Mouse (Mus musculus) spleen, adult 2 months (tissue): Measurements from ENCODE around the gene Bag6. TPM values are rescaled to one million over a fixed set of nuclear protein-coding genes. Genes with fewer than 3 reads are reported as not detected.
"Not testable (repeated sequence)": the region's sequence is repeated elsewhere in the genome, so short reads cannot be mapped to it uniquely, and the experiment has no call there.

ENCODE experiments used
- DNase-seq, 2 experiments: peaks; one replicate each; pipeline versions ENCODE4 v3.0.0 to v3.0.0-alpha.2; 2012 to 2021; ENCODE audit warnings: low spot score in 2 of 2, low read depth in 1 of 2
- H3K27ac ChIP-seq: fragments of 200-500 bp; 2 replicates; pipeline ENCODE4 v1.5.1; 2012; ENCODE audit warnings: low read length, inconsistent platforms; ENCODE audit not compliant: insufficient read depth
- H3K27me3 ChIP-seq: fragments of 200-500 bp; 2 replicates; pipeline ENCODE4 v1.6.1; 2012; ENCODE audit warnings: mild to moderate bottlenecking, moderate library complexity, low read length, inconsistent platforms; ENCODE audit not compliant: control insufficient read depth, insufficient read depth
- H3K36me3 ChIP-seq: fragments of 200-500 bp; 2 replicates; pipeline ENCODE4 v1.6.1; 2012; ENCODE audit warnings: mild to moderate bottlenecking, low read length, inconsistent platforms; ENCODE audit not compliant: control insufficient read depth, insufficient read depth
- H3K4me1 ChIP-seq: fragments of 200-500 bp; 2 replicates; pipeline ENCODE4 v1.6.1; 2011; ENCODE audit warnings: inconsistent platforms; ENCODE audit not compliant: control insufficient read depth, insufficient read depth, insufficient read length
- H3K4me3 ChIP-seq: fragments of 200-500 bp; 2 replicates; pipeline ENCODE4 v1.5.1; 2011; ENCODE audit warnings: mild to moderate bottlenecking, inconsistent platforms; ENCODE audit not compliant: insufficient read depth, insufficient read length; ENCODE audit errors: extremely low read depth
- CTCF ChIP-seq: fragments of 200-500 bp; IDR thresholded peaks from 2 replicates; pipeline ENCODE4 v1.5.1; 2011; ENCODE audit warnings: mild to moderate bottlenecking, inconsistent platforms; ENCODE audit not compliant: insufficient read depth, insufficient read length, insufficient replicate concordance; ENCODE audit errors: extremely low read depth
- POLR2A ChIP-seq: fragments of 200-500 bp; IDR thresholded peaks from 2 replicates; pipeline ENCODE4 v1.6.1; 2011; ENCODE audit warnings: low read depth, low read length, inconsistent platforms
- WGBS: fragments of 180-500 bp; shearing (Covaris S2); methylation state at CpG from one replicate; pipeline ENCODE4 v1.1.7; 2018; 5-methylcytosine and 5-hydroxymethylcytosine counted together
- polyA plus RNA-seq: library from polyadenylated mRNA; depleted of rRNA; stranded (reverse); fragments of >200 nt; gene quantifications from 2 replicates; pipeline ENCODE4 v1.2.3, GENCODE M21; 2012

Bag6 gene
- polyA plus RNA-seq, 1 experiment: 166 TPM

- Histone ChIP-seq H3K4me3 (no peak overlapping the region), H3K27ac (no peak overlapping the region), H3K36me3 (peaks cover 6% of the 10 kb centered on the region), H3K27me3 (no peaks in the 10 kb centered on the region), H3K4me1 (no peaks in the 10 kb centered on the region; the same call in 1 of the 2 replicates)
- no peak for TF ChIP-seq POLR2A
- no peak for TF ChIP-seq CTCF
- WGBS: 85% methylated on average over 9 of the region's 9 CpGs
- no peak for DNase-seq
Observed at GRCm38 (mm10) chr17:35111774-35112173, 23.2 kb upstream of the Bag6 start.

- Histone ChIP-seq H3K4me3 (no peak within 1 kb of the TSS), H3K27ac (no peak within 1 kb of the TSS), H3K4me1 (peaks cover 2% of the 10 kb centered on the region; the same call in 1 of the 2 replicates), H3K36me3 (peaks cover 18% of the 10 kb centered on the region), H3K27me3 (no peaks in the 10 kb centered on the region)
- WGBS: 76% methylated on average over 8 of the region's 8 CpGs
- peak in 1 of 2 experiments; percentile 46 for DNase-seq
- TF ChIP-seq POLR2A (no peak), CTCF (peak; percentile 43; the same call in 1 of the 2 replicates)
Observed at GRCm38 (mm10) chr17:35115046-35116019, 19.6 kb upstream of the Bag6 start, which contains the start of gene Ly6g5b. Ly6g5b (minus strand) TSS chr17:35115428.

GRCm38 (mm10) chr17:35120745-35121142, 14.2 kb upstream of the Bag6 start:
- Histone ChIP-seq H3K4me3 (peak overlapping the region; percentile 99), H3K36me3 (peaks cover 23% of the 10 kb centered on the region), H3K27ac (peak overlapping the region; percentile 76), H3K27me3 (no peaks in the 10 kb centered on the region), H3K4me1 (peaks cover 8% of the 10 kb centered on the region)
- under 1% methylated on average over 33 of the region's 33 CpGs for WGBS
- no peak for TF ChIP-seq POLR2A
- no peak for TF ChIP-seq CTCF
- no peak for DNase-seq

GRCm38 (mm10) chr17:35121143-35121799, 13.7 kb upstream of the Bag6 start, which contains the start of gene Gpank1:
Gpank1 (plus strand) TSS chr17:35121455.
- under 1% methylated on average over 49 of the region's 50 CpGs for WGBS

GRCm38 (mm10) chr17:35121871-35122303, 13.1 kb upstream of the Bag6 start, which contains the start of gene Csnk2b:
Csnk2b (minus strand) TSS chr17:35122053.
- no peak for DNase-seq
- WGBS: 1% methylated on average over 19 of the region's 19 CpGs
- Histone ChIP-seq H3K4me1 (peaks cover 9% of the 10 kb centered on the region), H3K4me3 (peak within 1 kb of the TSS; percentile 99), H3K36me3 (peaks cover 19% of the 10 kb centered on the region), H3K27me3 (no peaks in the 10 kb centered on the region), H3K27ac (peak within 1 kb of the TSS; percentile 79)
- TF ChIP-seq CTCF (no peak), POLR2A (no peak)

More at GRCm38 (mm10) chr17:35121143-35121799, 13.7 kb upstream of the Bag6 start, which contains the start of gene Gpank1:
- TF ChIP-seq CTCF (no peak), POLR2A (peak; percentile 34; the same call in 1 of the 2 replicates)
- no peaks in the 10 kb centered on the region for H3K27me3 ChIP-seq
- peak; percentile 96 to 97 for DNase-seq
- H3K36me3 ChIP-seq: peaks cover 21% of the 10 kb centered on the region
- H3K4me3 ChIP-seq: peak within 1 kb of the TSS; percentile 99
- H3K27ac ChIP-seq: peak within 1 kb of the TSS; percentile 79
- H3K4me1 ChIP-seq: peaks cover 8% of the 10 kb centered on the region

GRCm38 (mm10) chr17:35123287-35123686, 11.7 kb upstream of the Bag6 start:
- 94% methylated on average over 9 of the region's 9 CpGs for WGBS
- not testable (repeated sequence) for H3K27me3 ChIP-seq, H3K27ac ChIP-seq, H3K4me3 ChIP-seq, DNase-seq
- H3K4me1 ChIP-seq: peaks cover 15% of the 10 kb centered on the region
- H3K36me3 ChIP-seq: peaks cover 11% of the 10 kb centered on the region; the same call in 1 of the 2 replicates

GRCm38 (mm10) chr17:35124261-35124896, 10.6 kb upstream of the Bag6 start:
- H3K27ac ChIP-seq, DNase-seq, H3K4me3 ChIP-seq, H3K27me3 ChIP-seq, H3K36me3 ChIP-seq: not testable (repeated sequence)
- 95% methylated on average over 12 of the region's 12 CpGs for WGBS
- H3K4me1 ChIP-seq: peaks cover 15% of the 10 kb centered on the region
